Mouse (Mus musculus) layer of hippocampus, postnatal 25 days (tissue): Measurements from ENCODE around the gene Tdrd9. TPM values are rescaled to one million over a fixed set of nuclear protein-coding genes. Genes with fewer than 3 reads are reported as not detected.
A peak's percentile ranks its signal among the peaks of the same experiment; 100 is the strongest.

Source experiments
- DNase-seq, 2 experiments: peaks; one replicate each; pipeline ENCODE4 v3.0.0; 2022; ENCODE audit warnings: mixed read lengths in 2 of 2, low spot score in 1 of 2; ENCODE audit errors: extremely low spot score in 1 of 2
- microRNA-seq, 2 experiments: library from miRNA; unstranded; fragments of <30 nt; microRNA quantifications; one replicate each; pipeline ENCODE4 v1.2.0; 2021
- total RNA-seq, 2 experiments: library from RNA; stranded (reverse); gene quantifications; 2 replicates each; pipeline ENCODE4 v1.2.3; 2021

Tdrd9 gene
- total RNA-seq, 2 experiments from 2014 or later, result 0.09 to 0.22 TPM

DNA sequence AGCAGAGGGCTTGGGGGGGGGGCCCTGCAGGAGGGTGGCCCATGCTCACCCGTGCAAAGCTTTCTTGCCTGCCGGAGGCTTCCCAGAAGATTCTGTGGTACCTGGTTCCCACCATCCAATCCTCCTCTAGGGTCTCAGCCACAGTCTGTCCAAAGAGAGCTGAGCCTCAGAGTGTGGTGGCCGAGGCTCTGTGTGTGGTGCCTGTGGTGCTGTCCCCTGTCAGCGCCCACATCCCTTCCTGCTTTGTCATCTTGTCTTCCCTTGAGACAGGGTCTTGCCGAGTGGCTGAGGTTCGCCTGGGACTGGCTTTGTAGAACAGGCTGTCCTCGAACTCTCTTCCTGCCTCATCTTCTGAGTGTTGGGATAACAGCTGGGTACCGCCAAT lies 125.4 kb downstream of the Tdrd9 start:
- DNase-seq, result no peak

GRCm38 (mm10) chr12:112100106-112100505 lies 128.7 kb downstream of the Tdrd9 start:
- no peak for DNase-seq

DNA sequence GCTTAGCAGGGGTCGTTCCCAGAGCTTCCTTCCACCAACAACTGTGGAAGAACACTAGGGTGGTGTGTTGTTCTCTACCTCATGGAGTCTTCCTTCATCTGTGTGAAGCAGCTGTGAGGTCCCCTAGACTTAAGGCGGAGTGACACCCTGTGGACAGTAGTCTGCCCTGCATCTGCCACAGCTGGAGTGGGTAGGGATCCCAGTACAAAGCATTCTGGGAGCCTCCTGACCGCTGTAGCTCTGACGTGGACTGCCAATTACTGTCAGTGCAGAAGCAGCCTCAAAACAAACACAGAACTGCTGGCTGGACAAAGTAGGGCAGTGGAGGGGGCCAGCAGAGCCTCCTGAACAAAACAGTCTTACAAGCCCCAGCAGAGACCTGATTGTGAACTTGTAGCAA lies 129.7 kb downstream of the Tdrd9 start:
- no peak for DNase-seq

DNA sequence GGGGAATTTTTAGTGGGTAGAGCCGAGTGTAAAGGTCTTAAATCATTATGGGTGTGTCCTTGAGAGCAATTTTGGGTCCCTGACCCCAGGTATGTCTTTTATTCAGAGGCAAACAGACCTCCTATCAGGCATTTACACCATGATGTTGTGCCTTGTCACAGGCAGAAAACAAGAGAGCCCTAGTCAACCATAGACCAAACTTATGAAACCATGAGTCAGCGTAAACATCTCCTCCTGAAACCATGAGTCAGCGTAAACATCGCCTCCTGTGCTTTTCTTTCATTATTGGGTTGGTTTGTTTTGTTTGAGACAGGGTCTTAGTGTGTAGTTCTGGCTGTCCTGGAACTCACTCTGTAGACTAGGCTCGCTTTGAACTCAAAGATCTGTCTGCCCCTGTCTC lies 131.8 kb downstream of the Tdrd9 start:
- no peak for DNase-seq

DNA sequence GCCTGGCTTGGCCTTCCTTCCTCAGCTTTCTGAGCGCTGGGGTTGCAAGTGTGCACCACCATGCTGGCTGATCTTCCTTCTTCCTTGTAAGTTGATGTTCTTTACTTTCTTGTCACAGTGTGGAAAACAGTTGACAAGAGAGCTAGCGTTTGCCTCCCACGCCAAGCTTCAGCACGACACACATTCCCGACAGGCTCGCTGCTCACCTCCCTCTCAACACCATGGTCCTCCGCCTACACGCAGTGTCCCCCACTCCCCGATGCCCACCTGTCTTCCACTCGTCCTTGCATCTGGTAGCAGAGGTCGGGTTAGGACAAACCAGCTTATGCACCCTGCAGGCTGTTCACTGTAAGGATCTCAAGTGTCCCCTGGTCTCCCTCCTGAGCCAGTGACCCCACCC lies 133.5 kb downstream of the Tdrd9 start:
- no peak for DNase-seq

GRCm38 (mm10) chr12:112106541-112106971 lies 135.2 kb downstream of the Tdrd9 start, which contains the start of gene Aspg:
Gene Aspg, plus strand, starts transcription at chr12:112106679.
- DNase-seq, result no peak

- no peak for DNase-seq
These were observed 136.3 kb downstream of the Tdrd9 start for GRCm38 (mm10) chr12:112107685-112108084.

DNA sequence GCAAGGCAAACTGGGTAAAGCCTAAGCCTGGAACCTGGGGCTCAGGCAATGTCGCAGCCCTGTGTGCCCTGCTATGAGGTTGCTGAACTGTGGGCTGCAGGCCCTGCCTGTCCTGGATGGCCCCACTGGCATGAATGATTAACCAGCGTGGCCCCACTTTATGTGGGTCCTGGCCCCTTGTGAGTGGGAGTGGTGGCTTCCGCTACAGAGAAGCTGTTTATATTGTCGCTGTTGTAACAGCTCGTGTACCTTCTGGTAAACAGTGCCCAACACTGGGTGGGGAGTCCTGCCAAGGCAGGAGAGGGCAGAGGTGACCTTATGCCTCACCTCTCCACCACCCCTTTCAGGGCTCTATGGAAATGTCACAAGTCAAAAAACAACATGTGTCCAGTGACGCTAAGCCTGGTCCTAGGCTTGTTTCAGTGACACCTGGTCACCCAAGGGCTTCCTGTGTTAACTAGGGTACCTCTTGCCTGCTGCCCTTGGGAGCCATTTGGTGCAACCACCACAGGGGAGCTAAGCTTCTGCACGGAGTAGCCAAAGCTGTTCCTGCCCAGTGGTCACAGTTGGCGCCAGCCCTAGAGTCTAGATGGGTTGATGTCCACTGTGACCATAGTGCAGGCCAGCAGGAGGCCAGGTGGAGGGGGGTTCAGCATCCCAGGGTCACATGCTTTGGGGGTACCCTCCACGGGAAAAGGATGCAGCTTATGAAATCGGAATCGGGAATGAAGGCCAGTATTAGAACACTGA lies 137.5 kb downstream of the Tdrd9 start:
- DNase-seq, result no peak

DNA sequence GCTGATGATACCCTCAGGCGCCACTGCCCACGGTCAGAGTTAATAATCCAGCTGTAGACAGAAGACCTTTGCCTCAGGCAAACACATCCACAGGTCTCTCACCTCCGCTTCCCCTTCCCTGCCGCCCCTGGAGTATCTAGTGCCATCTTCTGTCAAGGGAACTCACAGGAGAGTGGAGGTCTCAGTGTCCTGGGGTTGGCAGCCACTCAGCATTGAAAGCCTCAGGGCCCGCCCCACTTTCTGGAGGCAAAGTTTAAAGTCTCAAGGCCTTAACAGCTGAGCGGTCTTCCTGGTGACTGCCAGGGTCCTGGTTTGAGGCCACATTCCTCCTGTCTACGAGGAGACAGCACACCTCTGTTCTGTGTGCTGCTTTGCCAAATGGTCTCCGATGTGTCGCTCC lies 138.3 kb downstream of the Tdrd9 start:
- no peak for DNase-seq

- no peak for DNase-seq
These were observed 140.0 kb downstream of the Tdrd9 start for GRCm38 (mm10) chr12:112111323-112111722.

DNA sequence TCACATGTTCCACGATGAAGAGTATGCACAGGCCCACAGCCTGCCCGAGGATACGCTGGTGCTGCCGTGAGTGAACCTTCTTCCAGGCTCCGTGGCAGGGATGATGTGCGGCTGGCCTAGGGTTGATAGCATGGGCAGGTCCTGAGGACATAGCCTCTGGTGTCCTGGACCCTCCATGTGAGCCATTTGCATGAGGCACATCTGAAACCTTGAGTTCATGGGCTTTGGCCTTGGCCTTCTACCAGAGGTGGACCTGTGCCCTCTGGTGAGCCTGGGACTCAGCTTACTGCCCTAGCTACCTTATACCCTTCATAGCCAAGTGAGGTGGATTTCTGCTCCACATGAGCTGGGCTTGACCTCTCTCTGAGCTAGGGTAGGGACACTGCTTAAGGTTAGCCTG lies 140.9 kb downstream of the Tdrd9 start:
- no peak for DNase-seq

- no peak for DNase-seq
These were observed 141.5 kb downstream of the Tdrd9 start for GRCm38 (mm10) chr12:112112686-112113396.

DNA sequence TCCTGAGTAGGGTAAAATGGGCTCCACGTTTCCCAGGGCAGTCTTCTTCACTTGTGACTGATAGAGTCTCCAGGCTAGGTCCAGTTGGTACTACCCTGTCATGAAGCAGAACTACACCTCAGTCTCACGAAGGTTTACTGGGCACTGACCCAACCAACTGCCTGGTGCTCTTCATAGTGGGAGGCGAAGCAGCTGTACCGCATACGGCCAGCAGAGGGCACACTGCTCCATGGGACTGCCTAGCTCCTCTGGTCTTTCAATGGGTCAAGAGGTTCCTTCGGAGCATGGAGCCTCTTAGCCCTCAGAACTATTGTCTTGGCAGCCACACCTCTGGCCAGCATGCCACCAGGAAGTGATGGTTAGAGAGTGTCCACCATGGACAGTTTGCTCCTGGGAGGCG lies 142.4 kb downstream of the Tdrd9 start:
- DNase-seq, result peak; percentile 79 to 94

DNA sequence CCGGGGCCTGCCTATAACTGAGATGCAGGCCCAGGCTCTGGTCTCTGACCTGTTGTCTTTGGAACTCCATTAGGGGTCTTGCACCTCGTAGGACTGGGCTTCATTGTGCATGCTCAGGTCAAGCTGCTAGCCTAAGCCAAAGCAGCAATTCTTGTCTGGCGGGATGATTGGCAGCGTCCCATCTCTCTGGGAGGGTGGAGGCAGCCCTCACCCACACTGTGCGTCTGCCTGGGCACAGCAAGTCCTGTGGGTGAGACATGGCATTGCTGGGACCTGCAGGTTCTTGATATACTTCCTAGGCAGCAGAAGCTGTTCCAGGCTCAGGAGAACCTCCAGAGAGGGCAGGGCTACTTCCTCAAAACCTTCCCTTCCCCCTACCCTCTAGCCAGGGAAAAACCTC lies 145.6 kb downstream of the Tdrd9 start:
- DNase-seq, result no peak

DNA sequence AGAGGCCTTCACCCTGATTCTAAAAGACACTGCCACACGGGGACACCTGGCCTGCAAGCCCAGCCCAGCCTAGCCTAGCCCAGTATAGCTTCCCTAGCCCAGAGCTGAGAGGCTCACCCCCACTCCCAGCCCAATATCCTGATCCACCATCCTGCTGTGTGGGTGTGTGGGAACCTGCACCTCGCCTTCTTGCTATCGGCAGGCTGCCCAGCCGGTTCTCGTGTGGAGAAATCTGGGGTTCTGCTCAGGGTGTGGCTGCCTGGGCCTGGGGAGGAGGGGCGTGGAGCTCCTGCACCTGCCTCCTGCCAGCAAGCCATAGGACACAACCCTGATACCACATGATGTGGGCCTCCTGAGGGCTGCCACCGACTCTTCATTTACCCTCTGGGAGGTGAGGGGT lies 146.3 kb downstream of the Tdrd9 start:
- DNase-seq, result peak in 1 of 2 experiments; percentile 35

Small RNA genes lying within 50 kb of the gene (microRNA-seq; reads per million reads assigned to microRNA genes)
- gene Mir3073a (0 reads per million in 2 experiments), gene Mir3073b (0 reads per million in 2 experiments)

Other genes with a start within 250 kb of the Tdrd9 start
- gene Klc1, start 212.7 kb upstream of the Tdrd9 start, total RNA-seq, result 100 to 1,000 TPM; 701 to 727 TPM
- 1 to 10 TPM; 4.2 to 4.6 TPM for gene Xrcc3, start 157.7 kb upstream of the Tdrd9 start, total RNA-seq
- gene Zfyve21, start 157.4 kb upstream of the Tdrd9 start, total RNA-seq, result 10 to 100 TPM; 21.6 to 21.7 TPM
- 10 to 100 TPM; 89.5 to 91.9 TPM for gene Ppp1r13b, start 63.4 kb upstream of the Tdrd9 start, total RNA-seq
- gene Atp5mpl, start 4.6 kb upstream of the Tdrd9 start, total RNA-seq, result 100 to 1,000 TPM; 374 to 410 TPM
- gene Rd3l, start 9.8 kb downstream of the Tdrd9 start, total RNA-seq, result not detected
- 1 to 10 TPM; 1.4 to 3.5 TPM for gene Aspg, start 135.1 kb downstream of the Tdrd9 start, total RNA-seq
- 1 to 10 TPM; 5.2 to 6.6 TPM for gene Kif26a, start 174.6 kb downstream of the Tdrd9 start, total RNA-seq